Mouse (Mus musculus): ENCODE data around the gene Ap2a2. TPM values are rescaled to one million over a fixed set of nuclear protein-coding genes. Genes with fewer than 3 reads are reported as not detected.
"Not testable (repeated sequence)": the region's sequence is repeated elsewhere in the genome, so short reads cannot be mapped to it uniquely, and the experiment has no call there.

The Ap2a2 gene
- total and polyA plus RNA-seq, 2 experiments from 2014 or later, result 30.6 to 63.3 TPM

GRCm38 (mm10) chr7:141588890-141589289, 26.9 kb downstream of the Ap2a2 start:
- peaks cover 33% of the 10 kb centered on the region for H3K36me3 ChIP-seq (replicated peaks; ENCODE audit: control insufficient read depth, insufficient read depth, low read length)
- H3K4me1 ChIP-seq (ENCODE audit: control insufficient read depth, insufficient read depth), result 0 out of 2 replicates have a peak, but pooled peaks cover 3% of the 10 kb centered on the region
- no peaks in the 10 kb centered on the region for H3K9me3 ChIP-seq (replicated peaks; ENCODE audit: control insufficient read depth, low read length)
- TF ChIP-seq CTCF (IDR thresholded peaks at IDR 0.05; ENCODE audit: low read depth), result no peak
- no peak for TF ChIP-seq EP300 (IDR thresholded peaks at IDR 0.05; ENCODE audit: low read depth)
- H3K4me2 ChIP-seq (ENCODE audit: low read depth, low read length), result no peak overlapping the region
- H3K9ac ChIP-seq (replicated peaks; ENCODE audit: low read depth, low read length), result no peak overlapping the region
- no peak for DNase-seq (ENCODE audit: low spot score)
- 66% methylated on average over 6 of the region's 6 CpGs for WGBS
- no peak for ATAC-seq (ENCODE audit: insufficient read depth, low read depth)
- H3K4me3 ChIP-seq (ENCODE audit: low read depth, low read length), result no peak overlapping the region
- H3K27ac ChIP-seq (ENCODE audit: low read depth), result no peak overlapping the region
- H3K27me3 ChIP-seq (ENCODE audit: control insufficient read depth, insufficient read depth, low read length), result no peaks in the 10 kb centered on the region

- H3K4me2 ChIP-seq (ENCODE audit: low read depth, low read length); H3K4me3 ChIP-seq (ENCODE audit: low read depth, low read length); DNase-seq (ENCODE audit: low spot score); H3K9me3 ChIP-seq (replicated peaks; ENCODE audit: control insufficient read depth, low read length); ATAC-seq (ENCODE audit: insufficient read depth, low read depth); H3K27ac ChIP-seq (ENCODE audit: low read depth); H3K4me1 ChIP-seq (ENCODE audit: control insufficient read depth, insufficient read depth); H3K9ac ChIP-seq (replicated peaks; ENCODE audit: low read depth, low read length); H3K27me3 ChIP-seq (ENCODE audit: control insufficient read depth, insufficient read depth, low read length): not testable (repeated sequence)
- 91% methylated on average over 6 of the region's 7 CpGs for WGBS
- H3K36me3 ChIP-seq (replicated peaks; ENCODE audit: control insufficient read depth, insufficient read depth, low read length), result peaks cover 33% of the 10 kb centered on the region
Measured at GRCm38 (mm10) chr7:141590249-141590648, 28.3 kb downstream of the Ap2a2 start.

DNA sequence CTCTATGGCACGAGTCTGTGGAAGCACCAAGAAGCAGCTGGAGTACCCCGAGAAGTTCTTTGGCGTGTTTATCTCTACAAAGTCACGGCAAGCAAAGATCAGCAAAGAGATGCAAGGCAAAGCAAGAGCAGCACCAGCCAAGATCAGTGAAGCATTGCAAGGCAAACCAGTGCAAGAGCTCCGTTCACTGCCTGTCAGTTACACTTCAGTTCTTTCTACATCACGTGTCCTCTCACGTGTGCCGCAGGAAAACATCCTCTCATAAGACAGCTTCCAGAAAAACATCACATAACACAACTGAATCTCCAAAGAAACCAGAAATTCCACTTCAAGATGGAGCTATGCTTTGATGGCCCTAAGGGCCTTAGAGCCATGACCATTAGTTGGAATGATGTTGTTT, 29.0 kb downstream of the Ap2a2 start:
- Histone ChIP-seq H3K4me3 (ENCODE audit: low read depth, low read length) (no peak overlapping the region), H3K9ac (replicated peaks; ENCODE audit: low read depth, low read length) (no peak overlapping the region), H3K9me3 (replicated peaks; ENCODE audit: control insufficient read depth, low read length) (no peaks in the 10 kb centered on the region), H3K4me1 (ENCODE audit: control insufficient read depth, insufficient read depth) (0 out of 2 replicates have a peak, but pooled peaks cover 3% of the 10 kb centered on the region), H3K27ac (ENCODE audit: low read depth) (no peak overlapping the region), H3K27me3 (ENCODE audit: control insufficient read depth, insufficient read depth, low read length) (no peaks in the 10 kb centered on the region), H3K4me2 (ENCODE audit: low read depth, low read length) (no peak overlapping the region), H3K36me3 (replicated peaks; ENCODE audit: control insufficient read depth, insufficient read depth, low read length) (peaks cover 33% of the 10 kb centered on the region)
- 89% methylated on average over 8 of the region's 8 CpGs for WGBS
- ATAC-seq (ENCODE audit: insufficient read depth, low read depth) (no peak), DNase-seq (ENCODE audit: low spot score) (no peak)
- TF ChIP-seq EP300 (IDR thresholded peaks at IDR 0.05; ENCODE audit: low read depth), result no peak
- TF ChIP-seq CTCF (IDR thresholded peaks at IDR 0.05; ENCODE audit: low read depth), result no peak

DNA sequence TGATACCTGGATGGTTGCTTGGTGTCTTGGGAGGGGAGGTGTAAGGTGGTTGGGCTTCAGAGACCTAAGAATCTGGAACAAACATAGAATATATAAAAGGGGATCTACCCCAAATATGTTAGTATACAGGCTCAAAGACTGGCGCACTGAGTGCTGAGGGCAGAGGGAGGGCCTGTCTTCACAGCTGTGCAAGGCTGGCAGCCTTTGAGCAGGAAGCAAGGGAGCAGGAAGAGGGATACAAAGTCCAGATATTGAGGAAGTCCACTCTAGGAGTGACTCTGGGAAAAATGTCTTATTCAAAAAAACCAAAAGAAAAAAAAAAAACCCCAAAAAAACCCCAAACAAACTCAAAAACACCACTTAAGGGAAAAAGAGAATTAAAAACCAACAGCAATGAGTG, 30.1 kb downstream of the Ap2a2 start:
- Histone ChIP-seq H3K27me3 (ENCODE audit: control insufficient read depth, insufficient read depth, low read length) (no peaks in the 10 kb centered on the region), H3K9me3 (replicated peaks; ENCODE audit: control insufficient read depth, low read length) (no peaks in the 10 kb centered on the region), H3K4me3 (ENCODE audit: low read depth, low read length) (no peak overlapping the region), H3K4me2 (ENCODE audit: low read depth, low read length) (no peak overlapping the region), H3K9ac (replicated peaks; ENCODE audit: low read depth, low read length) (no peak overlapping the region), H3K36me3 (replicated peaks; ENCODE audit: control insufficient read depth, insufficient read depth, low read length) (peaks cover 33% of the 10 kb centered on the region), H3K27ac (ENCODE audit: low read depth) (no peak overlapping the region), H3K4me1 (ENCODE audit: control insufficient read depth, insufficient read depth) (0 out of 2 replicates have a peak, but pooled peaks cover 3% of the 10 kb centered on the region)
- DNase-seq (ENCODE audit: low spot score), result no peak
- WGBS, result 77% methylated on average over 1 of the region's 1 CpGs
- ATAC-seq (ENCODE audit: insufficient read depth, low read depth), result no peak
- TF ChIP-seq CTCF (IDR thresholded peaks at IDR 0.05; ENCODE audit: low read depth), result no peak
- TF ChIP-seq EP300 (IDR thresholded peaks at IDR 0.05; ENCODE audit: low read depth), result no peak

DNA sequence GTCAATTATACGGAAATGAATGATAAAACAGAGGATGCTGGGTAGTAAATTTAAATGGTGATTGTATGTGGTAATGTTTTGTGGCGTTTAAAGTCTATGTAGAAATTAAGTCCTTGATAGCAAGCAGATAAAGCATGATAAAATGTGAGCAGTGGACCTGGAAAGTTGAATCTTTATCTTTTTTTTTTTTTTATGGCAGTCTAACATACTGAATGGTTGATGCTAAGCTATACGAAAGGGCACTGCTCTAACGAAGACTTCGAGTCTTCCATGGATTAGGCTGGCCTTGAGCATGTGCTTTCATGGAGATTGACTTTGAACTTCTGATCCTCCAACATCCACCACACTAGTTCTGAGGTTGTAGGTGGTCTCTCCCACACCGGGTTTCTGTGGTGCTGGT, 31.1 kb downstream of the Ap2a2 start:
- 88% methylated on average over 6 of the region's 6 CpGs for WGBS
- no peak for TF ChIP-seq CTCF (IDR thresholded peaks at IDR 0.05; ENCODE audit: low read depth)
- no peak for TF ChIP-seq EP300 (IDR thresholded peaks at IDR 0.05; ENCODE audit: low read depth)
- no peak overlapping the region for H3K4me3 ChIP-seq (ENCODE audit: low read depth, low read length)
- H3K27me3 ChIP-seq (ENCODE audit: control insufficient read depth, insufficient read depth, low read length), result no peaks in the 10 kb centered on the region
- ATAC-seq (ENCODE audit: insufficient read depth, low read depth), result no peak
- no peak overlapping the region for H3K9ac ChIP-seq (replicated peaks; ENCODE audit: low read depth, low read length)
- peaks cover 41% of the 10 kb centered on the region for H3K36me3 ChIP-seq (replicated peaks; ENCODE audit: control insufficient read depth, insufficient read depth, low read length)
- no peak overlapping the region for H3K4me2 ChIP-seq (ENCODE audit: low read depth, low read length)
- H3K27ac ChIP-seq (ENCODE audit: low read depth), result no peak overlapping the region
- no peaks in the 10 kb centered on the region for H3K9me3 ChIP-seq (replicated peaks; ENCODE audit: control insufficient read depth, low read length)
- 0 out of 2 replicates have a peak, but pooled peaks cover 3% of the 10 kb centered on the region for H3K4me1 ChIP-seq (ENCODE audit: control insufficient read depth, insufficient read depth)
- DNase-seq (ENCODE audit: low spot score), result no peak

DNA sequence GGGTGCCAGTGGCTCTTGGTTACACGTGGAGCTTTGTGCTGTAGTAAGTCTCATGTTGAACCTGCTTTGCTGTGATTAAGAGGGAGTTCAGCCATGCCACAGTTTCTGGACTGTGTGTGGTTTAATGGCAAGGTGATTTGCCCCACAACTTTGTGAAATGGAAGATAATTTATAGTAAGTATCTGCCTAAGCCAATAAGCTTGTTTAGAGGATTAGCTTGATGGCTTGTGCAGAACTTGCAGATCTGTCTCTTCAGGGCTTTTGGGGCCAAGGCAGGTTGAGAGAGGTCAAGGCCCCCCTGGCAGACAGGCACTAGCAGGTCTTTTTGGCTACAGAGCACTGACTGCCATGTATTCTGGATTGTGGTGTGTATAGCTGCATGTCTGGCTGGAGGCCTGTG, 35.0 kb downstream of the Ap2a2 start:
- H3K9ac ChIP-seq (replicated peaks; ENCODE audit: low read depth, low read length), result no peak overlapping the region
- H3K27ac ChIP-seq (ENCODE audit: low read depth), result no peak overlapping the region
- no peak for TF ChIP-seq EP300 (IDR thresholded peaks at IDR 0.05; ENCODE audit: low read depth)
- no peak for TF ChIP-seq CTCF (IDR thresholded peaks at IDR 0.05; ENCODE audit: low read depth)
- no peak overlapping the region for H3K4me3 ChIP-seq (ENCODE audit: low read depth, low read length)
- H3K4me2 ChIP-seq (ENCODE audit: low read depth, low read length), result no peak overlapping the region
- DNase-seq (ENCODE audit: low spot score) (no peak), ATAC-seq (ENCODE audit: insufficient read depth, low read depth) (no peak)
- WGBS, result 81% methylated on average over 1 of the region's 1 CpGs
- peaks cover 44% of the 10 kb centered on the region for H3K36me3 ChIP-seq (replicated peaks; ENCODE audit: control insufficient read depth, insufficient read depth, low read length)
- H3K27me3 ChIP-seq (ENCODE audit: control insufficient read depth, insufficient read depth, low read length), result no peaks in the 10 kb centered on the region
- 0 out of 2 replicates have a peak, but pooled peaks cover 3% of the 10 kb centered on the region for H3K4me1 ChIP-seq (ENCODE audit: control insufficient read depth, insufficient read depth)
- H3K9me3 ChIP-seq (replicated peaks; ENCODE audit: control insufficient read depth, low read length), result no peaks in the 10 kb centered on the region

All from heart, postnatal 0 days (tissue).